Mouse (Mus musculus) kidney, adult 2 months (tissue): Measurements from ENCODE around the gene Map4k3.

Experiments
- CTCF ChIP-seq: fragments of 200-500 bp; conservative IDR thresholded peaks from 2 replicates; pipeline ENCODE4 v1.5.1; 2011; ENCODE audit warnings: low read depth, mild to moderate bottlenecking, control low read depth, low read length, moderate library complexity, mixed read lengths; ENCODE audit not compliant: insufficient read depth, insufficient read length
- POLR2A ChIP-seq: fragments of 200-500 bp; IDR thresholded peaks from one replicate; pipeline ENCODE4 v1.6.1; 2011; ENCODE audit warnings: low read depth, low read length, control low read depth

DNA sequence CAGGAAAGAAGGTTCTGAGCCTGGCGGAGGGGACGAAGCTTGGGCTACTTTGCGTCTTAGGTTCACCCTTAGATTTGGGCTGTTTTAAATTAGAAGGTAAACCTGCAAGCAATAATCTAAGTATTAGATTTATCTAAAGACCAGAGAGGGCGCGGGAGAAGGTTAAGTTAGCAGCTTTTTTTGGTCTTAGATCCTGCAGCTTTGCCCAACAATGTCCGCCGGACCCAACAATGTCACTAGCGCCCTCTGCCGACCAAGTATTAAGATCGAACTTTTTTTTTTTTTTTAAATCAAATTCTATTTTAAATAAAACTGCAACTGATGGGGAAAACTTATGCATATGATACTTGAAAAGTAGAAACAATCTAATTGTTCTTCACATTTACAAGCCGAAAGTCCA lies 169.2 kb downstream of the Map4k3 start:
- TF ChIP-seq CTCF (peak; percentile 55), POLR2A (no peak)
